Mouse (Mus musculus) lung, postnatal 0 days (tissue): ENCODE results near the gene Use1.

Source experiments
- CTCF ChIP-seq: IDR thresholded peaks from 2 replicates; pipeline ENCODE4 v1.5.1; 2016; ENCODE audit warnings: antibody characterized with exemption, mild to moderate bottlenecking
- EP300 ChIP-seq: IDR thresholded peaks from 2 replicates; pipeline ENCODE4 v1.6.1; 2016; ENCODE audit warnings: antibody characterized with exemption, mild to moderate bottlenecking, control low read depth

DNA sequence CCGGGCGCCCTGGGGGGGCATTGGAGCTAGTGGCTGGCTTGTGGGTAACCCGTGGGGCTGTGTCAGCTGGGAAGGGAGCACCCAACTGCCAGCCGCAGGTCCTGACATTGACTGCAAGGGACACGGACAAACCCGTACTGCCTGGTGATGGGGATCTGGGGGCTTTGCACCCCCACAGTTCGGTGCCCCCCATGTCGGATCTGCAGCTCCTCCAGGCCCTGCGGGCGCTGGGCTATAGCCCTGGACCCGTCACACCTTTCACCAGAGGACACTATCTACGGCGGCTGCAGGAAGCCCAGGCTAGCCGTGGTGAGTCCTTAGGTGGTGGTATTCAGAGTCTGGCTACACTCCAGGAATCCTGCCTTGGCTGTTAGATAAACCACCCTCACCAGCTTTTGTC is 40.8 kb downstream of the Use1 start:
- TF ChIP-seq CTCF = no peak
- no peak for TF ChIP-seq EP300
